Mouse (Mus musculus): ENCODE data around the gene Spire2. TPM values are rescaled to one million over a fixed set of nuclear protein-coding genes. Genes with fewer than 3 reads are reported as not detected.

The Spire2 gene
- polyA plus RNA-seq, 1 experiment = 1.1 TPM

DNA sequence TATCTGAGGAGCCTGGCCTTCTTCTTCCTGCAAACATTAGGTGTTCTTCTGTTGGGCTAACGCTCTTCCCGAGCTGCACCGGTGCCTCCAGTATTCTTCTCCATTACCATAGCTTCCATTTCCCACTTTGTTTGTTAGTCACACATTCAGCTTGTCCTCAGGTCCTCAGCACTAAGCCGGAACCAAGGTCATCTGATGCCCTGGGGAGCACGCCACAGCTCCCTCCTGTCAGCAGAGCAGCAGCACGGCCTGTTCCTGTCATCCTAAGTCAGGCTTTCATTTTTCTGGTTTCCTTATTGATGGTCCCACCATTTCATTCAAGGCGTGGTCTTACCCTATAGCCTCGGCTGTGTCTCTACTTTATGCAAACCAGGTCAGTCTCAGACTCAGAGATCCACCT, 55.3 kb downstream of the Spire2 start:
- Histone ChIP-seq H3K27me3 (ENCODE audit: control insufficient read depth, insufficient read depth, low read length) (no peaks in the 10 kb centered on the region), H3K4me3 (ENCODE audit: extremely low read depth, insufficient read depth, insufficient read length) (no peak overlapping the region), H3K36me3 (ENCODE audit: control insufficient read depth, insufficient read depth, low read length) (peaks cover 54% of the 10 kb centered on the region), H3K27ac (ENCODE audit: insufficient read depth, low read length) (no peak overlapping the region), H3K4me1 (ENCODE audit: control insufficient read depth, insufficient read depth, insufficient read length) (no peaks in the 10 kb centered on the region)
- no peak for DNase-seq (ENCODE audit: low read depth in 1 of 2, low spot score in 2 of 2)
- TF ChIP-seq POLR2A (IDR thresholded peaks at IDR 0.05; ENCODE audit: low read depth, low read length) = no peak
- no peak for TF ChIP-seq CTCF (IDR thresholded peaks at IDR 0.05; ENCODE audit: extremely low read depth, insufficient read depth, insufficient read length, insufficient replicate concordance)
- WGBS = 85% methylated on average over 8 of the region's 8 CpGs

DNA sequence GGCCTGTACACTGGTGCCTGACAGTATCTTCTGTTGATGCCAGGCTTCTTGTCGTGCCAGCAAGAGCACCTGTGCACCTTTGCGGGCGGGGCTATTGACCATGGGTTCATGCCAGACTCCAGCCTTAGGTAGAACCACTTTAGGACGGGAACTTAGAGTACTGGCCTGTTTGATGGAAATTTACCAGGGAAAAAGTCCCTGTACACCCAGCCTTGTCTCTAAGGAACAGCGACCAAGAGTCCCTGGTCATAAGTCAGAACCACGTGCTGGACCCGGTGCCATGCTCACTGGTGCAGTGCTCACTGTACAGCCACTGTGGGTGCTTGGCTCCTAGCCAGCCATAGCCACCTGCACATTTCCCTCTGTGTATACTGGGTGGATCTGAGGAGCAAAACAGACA, 56.5 kb downstream of the Spire2 start:
- TF ChIP-seq POLR2A (IDR thresholded peaks at IDR 0.05; ENCODE audit: low read depth, low read length) (no peak), CTCF (IDR thresholded peaks at IDR 0.05; ENCODE audit: extremely low read depth, insufficient read depth, insufficient read length, insufficient replicate concordance) (no peak)
- H3K4me1 ChIP-seq (ENCODE audit: control insufficient read depth, insufficient read depth, insufficient read length) = no peaks in the 10 kb centered on the region
- no peaks in the 10 kb centered on the region for H3K27me3 ChIP-seq (ENCODE audit: control insufficient read depth, insufficient read depth, low read length)
- no peak overlapping the region for H3K27ac ChIP-seq (ENCODE audit: insufficient read depth, low read length)
- 83% methylated on average over 7 of the region's 7 CpGs for WGBS
- no peak overlapping the region for H3K4me3 ChIP-seq (ENCODE audit: extremely low read depth, insufficient read depth, insufficient read length)
- no peak for DNase-seq (ENCODE audit: low read depth in 1 of 2, low spot score in 2 of 2)
- H3K36me3 ChIP-seq (ENCODE audit: control insufficient read depth, insufficient read depth, low read length) = peaks cover 53% of the 10 kb centered on the region

DNA sequence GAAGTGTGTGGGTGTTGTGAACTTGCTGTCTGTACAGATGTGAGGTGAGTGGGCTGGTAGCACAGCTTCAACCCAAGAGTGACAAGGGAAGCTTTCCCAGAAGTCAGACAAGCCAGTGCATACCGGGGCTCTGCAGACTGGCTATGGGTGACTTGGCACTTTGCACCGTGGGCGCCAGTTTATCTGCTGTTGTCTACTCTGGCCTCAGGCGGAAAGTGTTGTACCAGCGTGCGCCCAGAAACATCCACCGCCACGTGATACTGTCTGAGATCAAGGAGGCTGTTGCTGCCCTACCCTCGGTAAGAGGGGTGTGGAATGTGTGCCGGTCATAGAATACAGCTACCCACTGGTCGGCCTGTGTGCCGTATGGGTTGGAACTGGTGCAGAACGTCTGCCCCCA, 65.8 kb downstream of the Spire2 start:
- no peak for TF ChIP-seq CTCF (IDR thresholded peaks at IDR 0.05; ENCODE audit: extremely low read depth, insufficient read depth, insufficient read length, insufficient replicate concordance)
- TF ChIP-seq POLR2A (IDR thresholded peaks at IDR 0.05; ENCODE audit: low read depth, low read length) = no peak
- no peaks in the 10 kb centered on the region for H3K27me3 ChIP-seq (ENCODE audit: control insufficient read depth, insufficient read depth, low read length)
- DNase-seq (ENCODE audit: low read depth in 1 of 2, low spot score in 2 of 2) = no peak
- H3K36me3 ChIP-seq (ENCODE audit: control insufficient read depth, insufficient read depth, low read length) = peaks cover 63% of the 10 kb centered on the region
- WGBS = 77% methylated on average over 13 of the region's 13 CpGs
- no peaks in the 10 kb centered on the region for H3K4me1 ChIP-seq (ENCODE audit: control insufficient read depth, insufficient read depth, insufficient read length)
- H3K27ac ChIP-seq (ENCODE audit: insufficient read depth, low read length) = no peak overlapping the region
- no peak overlapping the region for H3K4me3 ChIP-seq (ENCODE audit: extremely low read depth, insufficient read depth, insufficient read length)

DNA sequence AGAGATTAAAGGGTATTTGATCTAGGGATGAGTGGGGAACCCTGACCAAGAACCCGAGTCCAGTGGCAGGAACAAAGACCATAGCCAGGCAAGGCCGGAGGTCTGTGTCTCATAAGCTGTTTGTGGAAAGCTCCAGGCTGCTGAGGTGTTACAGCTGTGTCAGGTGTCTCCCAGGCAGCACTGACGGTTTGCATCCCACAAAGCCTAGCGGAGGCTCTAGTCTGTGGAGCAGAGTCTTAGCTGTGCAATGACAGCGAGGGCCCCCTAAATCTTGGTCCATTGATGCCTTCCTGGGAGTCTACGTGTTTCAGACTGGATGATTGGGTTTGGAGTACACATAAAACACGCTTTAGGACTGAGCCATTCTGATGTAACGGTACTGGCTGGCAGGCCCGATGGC, 69.4 kb downstream of the Spire2 start:
- H3K4me3 ChIP-seq (ENCODE audit: extremely low read depth, insufficient read depth, insufficient read length) = no peak overlapping the region
- no peak for DNase-seq (ENCODE audit: low read depth in 1 of 2, low spot score in 2 of 2)
- no peak overlapping the region for H3K27ac ChIP-seq (ENCODE audit: insufficient read depth, low read length)
- TF ChIP-seq CTCF (IDR thresholded peaks at IDR 0.05; ENCODE audit: extremely low read depth, insufficient read depth, insufficient read length, insufficient replicate concordance) = no peak
- no peak for TF ChIP-seq POLR2A (IDR thresholded peaks at IDR 0.05; ENCODE audit: low read depth, low read length)
- peaks cover 39% of the 10 kb centered on the region for H3K36me3 ChIP-seq (ENCODE audit: control insufficient read depth, insufficient read depth, low read length)
- H3K27me3 ChIP-seq (ENCODE audit: control insufficient read depth, insufficient read depth, low read length) = no peaks in the 10 kb centered on the region
- peaks cover 3% of the 10 kb centered on the region; the same call in 1 of the 2 replicates for H3K4me1 ChIP-seq (ENCODE audit: control insufficient read depth, insufficient read depth, insufficient read length)
- 90% methylated on average over 9 of the region's 9 CpGs for WGBS

DNA sequence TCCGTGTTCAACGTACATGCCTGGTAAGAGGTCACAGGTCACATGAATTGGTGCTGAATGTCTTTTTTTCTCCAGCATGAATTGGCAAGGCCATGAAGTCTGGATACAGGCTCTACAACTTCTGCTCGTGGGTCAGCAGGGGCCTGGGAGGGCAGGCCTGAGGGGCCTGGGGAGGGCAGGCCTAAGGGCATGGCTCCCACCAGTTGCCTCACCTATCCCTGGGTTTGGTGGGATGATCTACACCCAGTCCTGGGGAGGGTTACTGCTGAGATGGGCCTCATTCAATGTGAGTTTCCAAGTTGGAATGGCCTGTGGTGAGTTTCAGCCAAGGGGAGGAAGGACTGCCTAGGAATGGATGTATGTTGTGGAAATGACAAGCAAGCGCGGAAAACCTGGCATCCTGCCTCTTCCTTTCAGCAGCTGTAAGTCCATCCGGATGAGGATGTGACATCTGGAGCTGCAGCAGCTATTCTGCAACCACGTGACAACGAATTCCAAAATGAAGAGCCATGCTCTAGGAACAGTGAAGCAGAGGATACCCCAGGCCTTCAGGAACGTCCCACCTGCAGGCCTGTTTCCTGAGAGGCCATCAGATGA, 70.3 kb downstream of the Spire2 start:
- TF ChIP-seq POLR2A (IDR thresholded peaks at IDR 0.05; ENCODE audit: low read depth, low read length) (no peak), CTCF (IDR thresholded peaks at IDR 0.05; ENCODE audit: extremely low read depth, insufficient read depth, insufficient read length, insufficient replicate concordance) (no peak)
- peaks cover 3% of the 10 kb centered on the region; the same call in 1 of the 2 replicates for H3K4me1 ChIP-seq (ENCODE audit: control insufficient read depth, insufficient read depth, insufficient read length)
- WGBS = 91% methylated on average over 9 of the region's 9 CpGs
- H3K4me3 ChIP-seq (ENCODE audit: extremely low read depth, insufficient read depth, insufficient read length) = no peak overlapping the region
- peaks cover 32% of the 10 kb centered on the region for H3K36me3 ChIP-seq (ENCODE audit: control insufficient read depth, insufficient read depth, low read length)
- no peak for DNase-seq (ENCODE audit: low read depth in 1 of 2, low spot score in 2 of 2)
- H3K27me3 ChIP-seq (ENCODE audit: control insufficient read depth, insufficient read depth, low read length) = 0 out of 2 replicates have a peak, but pooled peaks cover 1% of the 10 kb centered on the region
- no peak overlapping the region for H3K27ac ChIP-seq (ENCODE audit: insufficient read depth, low read length)

DNA sequence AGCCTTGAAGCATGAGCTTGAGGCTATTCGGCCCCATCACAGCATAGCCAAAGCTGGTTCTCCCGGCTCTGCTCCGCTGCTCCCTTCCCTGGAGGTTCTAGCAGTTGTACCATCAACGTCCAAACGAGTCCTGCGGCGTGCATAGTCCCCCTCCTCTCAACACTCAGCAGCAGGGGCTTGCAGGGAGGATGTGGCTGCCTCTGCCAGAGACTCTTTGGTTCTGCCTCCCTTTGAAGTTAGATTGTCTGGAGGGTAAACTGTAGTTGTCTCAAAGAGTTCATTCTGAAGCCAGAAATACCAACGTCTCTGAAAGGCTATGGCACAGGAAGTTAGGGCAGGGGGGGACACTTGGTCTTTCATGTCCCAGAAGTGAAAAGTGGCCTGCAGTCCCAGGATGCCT, 72.0 kb downstream of the Spire2 start:
- Histone ChIP-seq H3K27me3 (ENCODE audit: control insufficient read depth, insufficient read depth, low read length) (0 out of 2 replicates have a peak, but pooled peaks cover 1% of the 10 kb centered on the region), H3K4me3 (ENCODE audit: extremely low read depth, insufficient read depth, insufficient read length) (no peak overlapping the region), H3K27ac (ENCODE audit: insufficient read depth, low read length) (peak overlapping the region; percentile 37; the same call in 1 of the 2 replicates), H3K4me1 (ENCODE audit: control insufficient read depth, insufficient read depth, insufficient read length) (peaks cover 3% of the 10 kb centered on the region; the same call in 1 of the 2 replicates), H3K36me3 (ENCODE audit: control insufficient read depth, insufficient read depth, low read length) (peaks cover 18% of the 10 kb centered on the region)
- DNase-seq (ENCODE audit: low read depth in 1 of 2, low spot score in 2 of 2) = peak in 1 of 2 experiments; percentile 14
- TF ChIP-seq POLR2A (IDR thresholded peaks at IDR 0.05; ENCODE audit: low read depth, low read length) (no peak), CTCF (IDR thresholded peaks at IDR 0.05; ENCODE audit: extremely low read depth, insufficient read depth, insufficient read length, insufficient replicate concordance) (no peak)
- 36% methylated on average over 8 of the region's 8 CpGs for WGBS

DNA sequence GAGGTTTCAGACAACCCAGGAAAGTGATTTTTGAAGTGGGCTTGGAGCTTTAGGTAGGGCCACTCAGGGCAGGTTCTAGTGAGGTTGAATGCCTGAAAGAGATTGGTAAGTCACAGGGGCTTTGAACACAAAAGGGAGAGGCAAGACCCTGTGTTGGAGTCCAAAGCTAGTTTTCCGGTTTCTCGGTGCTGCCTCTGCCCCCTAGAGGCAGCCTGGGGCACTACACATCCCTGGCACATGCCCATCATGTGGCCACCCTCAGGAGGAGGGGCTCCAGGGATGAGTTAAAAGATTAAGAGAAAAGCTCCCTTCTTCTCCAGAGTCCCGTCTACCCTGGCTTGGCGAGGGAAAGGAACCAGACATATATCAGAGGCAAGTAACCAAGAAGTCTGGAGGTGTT, 74.3 kb downstream of the Spire2 start, which contains the start of gene Mc1r:
Gene Mc1r (plus strand): TSS at position 322 of the 400 bp plus-strand sequence.
- H3K27me3 ChIP-seq (ENCODE audit: control insufficient read depth, insufficient read depth, low read length) = peaks cover 7% of the 10 kb centered on the region
- H3K27ac ChIP-seq (ENCODE audit: insufficient read depth, low read length) = no peak within 1 kb of the TSS
- H3K4me1 ChIP-seq (ENCODE audit: control insufficient read depth, insufficient read depth, insufficient read length) = peaks cover 13% of the 10 kb centered on the region
- DNase-seq (ENCODE audit: low read depth in 1 of 2, low spot score in 2 of 2) = peak; percentile 40 to 48
- H3K36me3 ChIP-seq (ENCODE audit: control insufficient read depth, insufficient read depth, low read length) = peaks cover 7% of the 10 kb centered on the region; the same call in 1 of the 2 replicates
- WGBS = 14% methylated on average over 4 of the region's 4 CpGs
- H3K4me3 ChIP-seq (ENCODE audit: extremely low read depth, insufficient read depth, insufficient read length) = no peak within 1 kb of the TSS
- TF ChIP-seq POLR2A (IDR thresholded peaks at IDR 0.05; ENCODE audit: low read depth, low read length) = no peak
- TF ChIP-seq CTCF (IDR thresholded peaks at IDR 0.05; ENCODE audit: extremely low read depth, insufficient read depth, insufficient read length, insufficient replicate concordance) = peak; percentile 82; the same call in 1 of the 2 replicates

Data from spleen, adult 2 months (tissue).